Mouse (Mus musculus): Measurements from ENCODE around the gene Mbnl1. TPM values are rescaled to one million over a fixed set of nuclear protein-coding genes. Genes with fewer than 3 reads are reported as not detected.

Mbnl1 gene
- total and polyA plus RNA-seq, 3 experiments, result 174 to 332 (median 249) TPM

DNA sequence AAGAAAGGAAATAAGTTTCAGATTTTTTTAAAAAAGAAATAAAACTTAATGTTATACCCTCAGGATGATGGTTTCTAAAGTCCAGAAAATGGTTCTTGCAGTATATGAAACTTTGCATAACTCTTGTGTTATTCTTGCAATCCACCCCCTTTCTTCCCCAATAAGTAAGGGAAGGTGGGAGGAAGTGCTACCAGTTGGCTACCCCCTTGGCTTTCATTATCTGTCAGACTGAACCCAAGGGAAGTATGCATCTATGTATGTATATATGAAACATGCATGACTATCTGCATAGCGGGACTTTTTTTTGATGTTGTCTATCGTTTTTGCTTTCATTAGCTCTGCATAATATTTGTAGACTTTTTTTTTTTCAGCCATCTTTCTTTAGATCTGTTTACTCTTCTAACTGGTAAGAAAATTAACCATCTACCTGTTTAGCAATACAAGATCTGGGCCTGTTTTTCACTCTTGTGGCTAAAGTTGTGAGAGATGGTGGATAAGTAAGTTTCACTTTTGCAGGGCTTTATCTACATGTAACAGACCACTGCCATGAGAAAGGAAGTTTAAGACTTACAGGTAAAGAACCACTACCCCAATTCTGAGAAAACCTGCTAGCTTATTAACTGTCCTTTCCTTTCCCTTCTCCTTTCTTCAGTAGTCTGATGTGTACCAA lies 484 bp upstream of the Mbnl1 start:
- in situ Hi-C loops (cut with MboI; ENCODE audit: low pct_ligation_motif_present, low pct_unique_long_range_greater_than_20kb, low sequenced_read_pairs), result no loop called here
- no peaks in the 10 kb centered on the region for H3K36me3 ChIP-seq (replicated peaks in 1 of 2; ENCODE audit: control insufficient read depth in 1 of 2, insufficient read depth in 1 of 2, low read length in 1 of 2)
- peak overlapping the region; percentile 97 for H3K9ac ChIP-seq (ENCODE audit: insufficient read depth, low read depth)
- H3K79me2 ChIP-seq (replicated peaks; ENCODE audit: control insufficient read depth, extremely low read depth, insufficient read depth, poor library complexity, severe bottlenecking), result peaks cover 24% of the 10 kb centered on the region
- H3K4me1 ChIP-seq (ENCODE audit: control insufficient read depth in 1 of 2, insufficient read depth in 2 of 2), result peaks cover 0 to 30% of the 10 kb centered on the region in 2 experiments; a peak in 2 of 4 replicates
- H3K4me2 ChIP-seq (ENCODE audit: insufficient read depth, low read depth, poor library complexity, severe bottlenecking), result peak overlapping the region; percentile 88
- peak overlapping the region; percentile 69; the same call in 1 of the 2 replicates for H3K27ac ChIP-seq (ENCODE audit: insufficient read depth, low read depth)
- no peaks in the 10 kb centered on the region for H3K27me3 ChIP-seq (replicated peaks)
- no peaks in the 10 kb centered on the region for H3K9me3 ChIP-seq (replicated peaks; ENCODE audit: low read length)
- DNase-seq (ENCODE audit: extremely low read depth), result peak; percentile 52
- TF ChIP-seq HCFC1 (IDR thresholded peaks at IDR 0.05; ENCODE audit: low read depth, low read length) (no peak; the same call in 1 of the 2 replicates), RCOR1 (conservative IDR thresholded peaks at IDR 0.05; ENCODE audit: low read depth, low read length) (peak; percentile 53; the same call in 1 of the 2 replicates), CHD2 (IDR thresholded peaks at IDR 0.05; ENCODE audit: low read length) (peak; percentile 44; the same call in 1 of the 2 replicates), TCF12 (IDR thresholded peaks at IDR 0.05; ENCODE audit: low read depth, low read length) (0 out of 2 replicates have a peak, but pooled peaks have one; percentile 54), ETS1 (conservative IDR thresholded peaks at IDR 0.05; ENCODE audit: low read depth, low read length) (peak; percentile 57; the same call in 1 of the 2 replicates), NRF1 (IDR thresholded peaks at IDR 0.05; ENCODE audit: low read depth, low read length) (no peak), ZMIZ1 (IDR thresholded peaks at IDR 0.05; ENCODE audit: low read depth, low read length) (no peak), JUND (conservative IDR thresholded peaks at IDR 0.05; ENCODE audit: low read depth, low read length) (peak; percentile 24; the same call in 1 of the 2 replicates), ZNF384 (IDR thresholded peaks at IDR 0.05; ENCODE audit: low read depth, low read length) (peak; percentile 74), MAFK (IDR thresholded peaks at IDR 0.05; ENCODE audit: insufficient replicate concordance, low read length) (peak; percentile 40; the same call in 1 of the 2 replicates), SIN3A (IDR thresholded peaks at IDR 0.05; ENCODE audit: low read length) (peak; percentile 36), TBP (conservative IDR thresholded peaks at IDR 0.05; ENCODE audit: low read depth, low read length) (0 out of 2 replicates have a peak, but pooled peaks have one; percentile 23), MYC (IDR thresholded peaks at IDR 0.05; ENCODE audit: low read depth, low read length) (no peak), MEF2A (IDR thresholded peaks at IDR 0.05; ENCODE audit: borderline replicate concordance, low read depth, low read length) (0 out of 2 replicates have a peak, but pooled peaks have one; percentile 42), IRF4 (IDR thresholded peaks at IDR 0.05; ENCODE audit: low read depth, low read length) (peak; percentile 95), SMC3 (IDR thresholded peaks at IDR 0.05; ENCODE audit: low read depth, low read length) (no peak), BHLHE40 (IDR thresholded peaks at IDR 0.05; ENCODE audit: low read depth, low read length) (peak; percentile 58), EP300 (IDR thresholded peaks at IDR 0.05; ENCODE audit: low read length) (peak; percentile 89)
- dilution Hi-C loops (cut with MboI; ENCODE audit: extremely low pct_ligation_motif_present, extremely low pct_unique_long_range_greater_than_20kb, low sequenced_read_pairs), result no loop called here
- H3K4me3 ChIP-seq (replicated peaks in 1 of 3; ENCODE audit: low read depth in 2 of 3, low read length in 2 of 3, poor library complexity in 1 of 3), result peak overlapping the region in 2 of 3 experiments; percentile 59 to 79

Measured in CH12.LX (cell line).